Comparison of ENCODE assay signal across 21 mouse cellular contexts in the genomic region with DNA sequence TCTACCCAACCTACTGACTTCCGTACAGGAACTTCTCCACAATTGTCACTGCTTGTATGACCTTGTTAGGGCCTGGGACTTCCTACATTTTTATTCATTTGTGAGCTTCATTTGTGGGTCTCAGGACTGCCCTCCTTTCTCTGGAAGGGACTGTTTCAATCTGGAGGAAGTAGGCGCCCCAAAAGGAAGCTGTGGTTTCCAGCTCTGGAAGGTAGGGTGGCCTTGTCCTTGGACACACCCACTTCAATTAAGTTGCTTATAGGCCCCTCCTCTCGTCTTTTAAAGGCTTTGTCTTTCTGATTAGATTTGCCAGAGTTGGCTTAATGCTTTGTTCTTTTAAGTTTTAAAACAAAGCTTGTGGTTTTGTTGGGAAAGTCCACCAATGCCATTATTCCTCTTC.
"Had no signal": no experiment of that assay in that cellular context is flagged by ENCODE, and none has a peak within 500 bp of the region (broad histone marks: within the 10 kb centered on the region; RNA-seq: fewer than 3 reads in every experiment).

No protein-coding gene starts in this region.

- DNase-seq: kidney, adult 9 months; kidney, postnatal 14 days; kidney, postnatal 4 days; left cerebral cortex, postnatal 4 days; lung, adult 2 months; lung, postnatal 14 days; lung, postnatal 4 days; right cerebral cortex, adult 18-20 months; right cerebral cortex, postnatal 14 days; right cerebral cortex, postnatal 4 days; thymus, adult 2 months; thymus, postnatal 14 days; thymus, postnatal 4 days had no signal

- H3K9me3 ChIP-seq: limb, embryonic 12.5 days; limb, embryonic 15.5 days; liver, embryonic 15.5 days; midbrain, embryonic 15.5 days; neural tube, embryonic 15.5 days had no signal

- ATAC-seq: midbrain, embryonic 15.5 days had no signal

- H3K27ac ChIP-seq: limb, embryonic 12.5 days; limb, embryonic 15.5 days; liver, embryonic 15.5 days; midbrain, embryonic 12.5 days; midbrain, embryonic 15.5 days; neural tube, embryonic 12.5 days; neural tube, embryonic 15.5 days; stomach, postnatal 0 days had no signal

- H3K4me1 ChIP-seq: limb, embryonic 12.5 days; limb, embryonic 15.5 days; liver, embryonic 15.5 days; midbrain, embryonic 15.5 days; neural tube, embryonic 12.5 days; neural tube, embryonic 15.5 days had no signal

- H3K4me3 ChIP-seq: limb, embryonic 12.5 days; limb, embryonic 15.5 days; liver, embryonic 15.5 days; midbrain, embryonic 12.5 days; midbrain, embryonic 15.5 days; neural tube, embryonic 12.5 days; neural tube, embryonic 15.5 days had no signal

- H3K9ac ChIP-seq: limb, embryonic 12.5 days; limb, embryonic 15.5 days; liver, embryonic 15.5 days; midbrain, embryonic 12.5 days; midbrain, embryonic 15.5 days; neural tube, embryonic 12.5 days; neural tube, embryonic 15.5 days had no signal

- H3K36me3 ChIP-seq: limb, embryonic 12.5 days; limb, embryonic 15.5 days; liver, embryonic 15.5 days; midbrain, embryonic 12.5 days; midbrain, embryonic 15.5 days; neural tube, embryonic 12.5 days; neural tube, embryonic 15.5 days had no signal
